Mouse (Mus musculus): ENCODE data around the gene Gm28048. TPM values are rescaled to one million over a fixed set of nuclear protein-coding genes. Genes with fewer than 3 reads are reported as not detected.
A peak's percentile ranks its signal among the peaks of the same experiment; 100 is the strongest.

Gene Gm28048
- polyA plus RNA-seq, 1 experiment from 2014 or later = 9.4 TPM

DNA sequence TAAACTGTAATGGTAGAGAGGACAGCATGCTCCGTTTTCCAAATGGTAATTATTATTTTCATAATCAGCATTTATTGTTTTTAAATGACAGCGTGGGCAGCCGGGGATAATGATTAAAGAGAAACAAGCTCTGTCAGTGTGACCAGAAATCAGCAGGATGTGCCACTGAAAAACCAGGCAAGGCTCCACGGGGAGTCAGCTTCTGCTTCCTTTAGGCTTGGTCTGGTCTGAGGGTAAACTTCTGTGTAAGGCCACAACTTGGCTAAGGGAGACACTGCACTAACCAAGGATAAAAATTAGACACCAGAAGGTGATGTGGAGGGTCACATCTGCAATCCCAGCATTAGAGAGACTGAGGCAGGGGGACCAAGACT, 109.6 kb downstream of the Gm28048 start:
- Histone ChIP-seq H3K27me3 (replicated peaks) (no peaks in the 10 kb centered on the region), H3K4me2 (peak overlapping the region; percentile 20; the same call in 1 of the 2 replicates), H3K4me3 (no peak overlapping the region), H3K36me3 (no peaks in the 10 kb centered on the region), H3K27ac (ENCODE audit: poor library complexity, severe bottlenecking) (peak overlapping the region; percentile 40; the same call in 1 of the 2 replicates), H3K9me3 (replicated peaks) (no peaks in the 10 kb centered on the region), H3K4me1 (replicated peaks) (0 out of 2 replicates have a peak, but pooled peaks cover 3% of the 10 kb centered on the region), H3K9ac (no peak overlapping the region)
- WGBS = 38% methylated on average over 4 of the region's 4 CpGs
- no peak for ATAC-seq (ENCODE audit: insufficient number of reproducible peaks, low FRiP score)

DNA sequence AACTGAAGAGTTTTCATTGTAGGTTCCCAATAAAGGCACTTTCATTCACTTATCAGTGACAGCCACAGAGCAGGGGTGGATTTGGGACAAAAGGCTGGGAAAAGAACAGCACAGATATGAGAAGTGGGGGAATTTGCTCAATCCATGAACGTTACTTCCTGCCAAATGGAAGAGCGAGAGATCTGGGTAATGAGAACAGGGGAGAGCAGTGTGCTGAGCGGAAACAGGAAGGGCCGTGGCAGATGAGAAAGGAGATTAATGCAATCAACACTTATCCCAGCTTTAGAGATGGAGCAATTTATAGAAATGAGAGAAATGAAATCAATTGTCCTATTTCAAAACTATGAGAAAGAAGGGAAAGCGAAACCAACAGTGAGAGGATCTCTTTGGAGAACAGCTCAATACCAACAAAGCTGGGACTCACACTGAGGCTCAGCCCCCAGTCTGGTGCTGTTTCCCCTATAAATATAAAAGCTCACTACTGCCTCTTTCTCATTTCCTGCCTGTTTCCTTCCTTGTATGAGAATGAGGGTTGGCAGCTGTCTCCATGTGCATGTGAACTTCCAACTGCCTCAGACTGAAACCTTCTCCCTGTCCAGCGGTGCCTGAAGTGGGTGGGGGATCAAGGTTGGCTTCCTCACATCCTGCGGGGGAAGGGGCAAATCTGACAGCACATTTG, 110.1 kb downstream of the Gm28048 start:
- 0 out of 2 replicates have a peak, but pooled peaks have one; percentile 51 for ATAC-seq (ENCODE audit: insufficient number of reproducible peaks, low FRiP score)
- Histone ChIP-seq H3K4me3 (no peak overlapping the region), H3K4me1 (replicated peaks) (0 out of 2 replicates have a peak, but pooled peaks cover 3% of the 10 kb centered on the region), H3K4me2 (peak overlapping the region; percentile 20; the same call in 1 of the 2 replicates), H3K9ac (no peak overlapping the region), H3K27me3 (replicated peaks) (no peaks in the 10 kb centered on the region), H3K9me3 (replicated peaks) (no peaks in the 10 kb centered on the region), H3K27ac (ENCODE audit: poor library complexity, severe bottlenecking) (peak overlapping the region; percentile 40; the same call in 1 of the 2 replicates), H3K36me3 (no peaks in the 10 kb centered on the region)
- WGBS = 50% methylated on average over 7 of the region's 7 CpGs

DNA sequence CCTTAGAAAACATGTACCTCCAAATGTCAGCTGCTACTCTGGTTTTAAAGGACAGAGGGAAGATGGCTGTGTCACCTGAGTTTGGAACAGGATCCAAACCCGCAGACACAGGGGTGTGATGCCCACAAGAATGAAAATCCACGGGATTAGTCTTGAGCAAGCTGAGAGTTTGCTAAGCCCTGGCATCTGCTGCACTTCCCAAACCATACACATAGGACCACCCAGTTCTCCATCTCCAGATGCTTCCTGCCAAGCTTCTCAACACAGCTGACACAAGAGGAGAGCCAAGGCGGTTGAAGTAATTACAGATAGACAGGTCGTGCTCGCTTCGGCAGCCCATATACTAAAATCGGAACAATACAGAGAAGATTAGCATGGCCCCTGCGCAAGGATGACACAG, 113.3 kb downstream of the Gm28048 start:
- Histone ChIP-seq H3K4me3 (no peak overlapping the region), H3K9me3 (replicated peaks) (no peaks in the 10 kb centered on the region)
- 80% methylated on average over 8 of the region's 8 CpGs for WGBS

DNA sequence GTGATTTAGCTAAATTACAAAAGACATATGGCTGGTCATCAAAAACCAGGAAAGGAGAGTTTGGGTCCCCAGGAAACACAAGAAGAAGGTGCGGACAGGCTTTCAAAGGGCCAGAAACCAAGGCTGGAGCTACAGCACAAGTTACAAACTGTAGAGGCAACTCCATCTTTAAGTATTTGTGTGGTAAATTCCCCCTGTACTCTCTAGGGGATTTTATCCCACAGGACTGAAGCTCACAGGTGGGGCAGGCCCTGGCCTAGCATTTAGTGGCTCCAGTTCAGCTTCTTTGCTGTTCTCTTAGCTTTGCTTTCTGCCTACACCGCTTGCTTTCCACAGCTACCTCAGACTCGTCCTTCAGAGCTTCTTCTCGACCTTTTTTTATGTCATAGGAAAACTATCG, 114.2 kb downstream of the Gm28048 start:
- Histone ChIP-seq H3K36me3 (no peaks in the 10 kb centered on the region), H3K27me3 (replicated peaks) (no peaks in the 10 kb centered on the region), H3K4me3 (no peak overlapping the region), H3K27ac (ENCODE audit: poor library complexity, severe bottlenecking) (no peak overlapping the region), H3K4me1 (replicated peaks) (0 out of 2 replicates have a peak, but pooled peaks cover 3% of the 10 kb centered on the region), H3K4me2 (no peak overlapping the region), H3K9ac (no peak overlapping the region), H3K9me3 (replicated peaks) (no peaks in the 10 kb centered on the region)
- 81% methylated on average over 5 of the region's 5 CpGs for WGBS
- ATAC-seq (ENCODE audit: insufficient number of reproducible peaks, low FRiP score) = no peak

More for the DNA sequence above, 113.3 kb downstream of the Gm28048 start:
- H3K27me3 ChIP-seq (replicated peaks) = no peaks in the 10 kb centered on the region
- no peaks in the 10 kb centered on the region for H3K36me3 ChIP-seq
- 0 out of 2 replicates have a peak, but pooled peaks cover 3% of the 10 kb centered on the region for H3K4me1 ChIP-seq (replicated peaks)
- no peak overlapping the region for H3K4me2 ChIP-seq
- H3K9ac ChIP-seq = no peak overlapping the region
- no peak for ATAC-seq (ENCODE audit: insufficient number of reproducible peaks, low FRiP score)
- no peak overlapping the region for H3K27ac ChIP-seq (ENCODE audit: poor library complexity, severe bottlenecking)

DNA sequence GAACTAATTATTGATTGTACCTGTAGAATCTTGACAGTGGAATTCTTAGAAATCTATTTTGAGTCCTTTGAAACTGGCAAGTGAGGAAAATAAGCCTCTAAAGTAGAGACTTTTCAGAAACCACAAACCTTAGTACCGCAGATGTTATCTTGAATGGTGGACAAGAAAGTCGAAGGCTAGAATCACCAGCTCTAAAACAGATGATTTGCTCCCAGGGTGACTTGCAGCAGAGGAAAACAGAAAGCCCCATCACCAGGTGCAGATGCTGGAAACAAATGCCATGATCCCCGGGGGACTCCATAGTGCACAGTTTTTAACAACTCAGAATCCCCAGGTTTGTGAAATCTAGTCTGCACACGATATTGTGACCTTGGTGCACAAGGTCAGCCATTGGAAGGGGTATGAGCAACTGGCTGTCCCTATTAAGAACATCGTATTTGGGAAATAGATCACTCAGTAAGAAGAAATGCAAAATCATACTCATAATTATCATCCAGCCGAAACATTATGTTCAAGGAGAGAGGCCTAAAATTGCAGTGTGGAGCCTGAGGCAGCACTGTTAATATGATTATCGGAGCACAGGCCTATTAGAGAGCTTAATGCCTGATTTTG, 116.1 kb downstream of the Gm28048 start:
- ATAC-seq (ENCODE audit: insufficient number of reproducible peaks, low FRiP score) = no peak
- WGBS = 84% methylated on average over 7 of the region's 7 CpGs

DNA sequence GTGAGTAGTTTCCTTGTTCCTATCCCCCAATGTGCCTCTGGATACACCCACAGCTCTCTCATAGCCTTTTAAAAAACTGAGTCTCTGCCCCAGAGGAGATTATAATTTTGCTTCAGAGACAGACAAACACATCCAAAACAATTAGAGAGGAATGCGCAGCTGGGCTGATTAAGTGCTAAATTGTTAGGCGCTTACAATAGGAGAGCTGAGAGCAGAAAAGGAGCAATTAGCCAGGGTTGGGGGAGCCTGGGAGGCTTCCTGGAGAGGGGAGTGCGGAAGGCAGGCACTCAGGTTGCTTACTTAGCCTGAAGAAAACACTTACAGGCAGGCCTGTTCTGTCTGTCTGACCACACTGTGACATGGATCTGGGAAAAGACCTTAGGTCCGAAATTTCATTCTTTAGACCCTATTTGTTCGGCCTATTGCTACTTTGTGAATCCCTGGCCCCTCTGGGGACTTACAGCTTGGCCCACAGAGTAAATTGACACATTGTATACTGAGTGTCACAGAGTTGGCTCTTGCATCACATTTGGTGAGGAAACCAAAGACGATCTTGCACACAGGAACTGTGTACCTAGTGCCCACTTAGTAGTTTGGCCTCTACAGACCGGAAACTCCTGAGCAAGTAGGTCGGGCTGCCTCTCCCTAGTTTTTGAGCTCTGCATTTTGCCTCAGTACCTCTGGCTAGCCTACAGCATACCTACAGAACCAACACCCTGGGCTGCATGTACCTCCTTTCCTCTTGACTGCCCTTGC, 117.4 kb downstream of the Gm28048 start:
- Histone ChIP-seq H3K9me3 (replicated peaks) (no peaks in the 10 kb centered on the region), H3K27ac (ENCODE audit: poor library complexity, severe bottlenecking) (no peak overlapping the region), H3K4me3 (no peak overlapping the region), H3K4me1 (replicated peaks) (no peaks in the 10 kb centered on the region), H3K36me3 (no peaks in the 10 kb centered on the region), H3K9ac (no peak overlapping the region), H3K27me3 (replicated peaks) (0 out of 2 replicates have a peak, but pooled peaks cover 3% of the 10 kb centered on the region), H3K4me2 (no peak overlapping the region)
- 69% methylated on average over 8 of the region's 8 CpGs for WGBS
- ATAC-seq (ENCODE audit: insufficient number of reproducible peaks, low FRiP score) = no peak

More for the DNA sequence above, 116.1 kb downstream of the Gm28048 start:
- Histone ChIP-seq H3K36me3 (no peaks in the 10 kb centered on the region), H3K9ac (no peak overlapping the region), H3K27me3 (replicated peaks) (0 out of 2 replicates have a peak, but pooled peaks cover 3% of the 10 kb centered on the region), H3K4me3 (no peak overlapping the region), H3K4me2 (no peak overlapping the region), H3K27ac (ENCODE audit: poor library complexity, severe bottlenecking) (no peak overlapping the region), H3K4me1 (replicated peaks) (no peaks in the 10 kb centered on the region), H3K9me3 (replicated peaks) (no peaks in the 10 kb centered on the region)

DNA sequence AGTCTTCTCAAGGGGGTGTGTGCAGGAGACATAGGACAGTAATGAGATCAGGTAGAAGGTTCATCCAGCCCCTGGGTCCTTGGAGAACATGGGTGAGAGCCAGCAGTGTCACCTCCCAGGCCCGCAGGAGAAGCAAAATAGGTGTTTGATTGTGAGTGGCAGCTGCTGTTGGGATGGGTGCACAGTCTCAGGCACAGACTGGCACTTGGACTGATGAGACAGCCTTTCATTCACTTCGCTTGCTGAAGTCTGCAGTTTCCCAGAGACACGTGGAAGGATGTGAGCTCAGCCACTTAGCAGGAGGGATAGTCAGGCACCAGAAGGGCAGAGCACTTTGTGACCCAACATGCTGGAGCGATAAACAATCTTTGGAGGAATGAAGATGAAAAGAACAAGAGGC, 118.3 kb downstream of the Gm28048 start:
- ATAC-seq (ENCODE audit: insufficient number of reproducible peaks, low FRiP score) = no peak
- no peak overlapping the region for H3K4me3 ChIP-seq
- H3K9me3 ChIP-seq (replicated peaks) = no peaks in the 10 kb centered on the region
- H3K4me1 ChIP-seq (replicated peaks) = peaks cover 5% of the 10 kb centered on the region
- H3K27me3 ChIP-seq (replicated peaks) = 0 out of 2 replicates have a peak, but pooled peaks cover 3% of the 10 kb centered on the region
- H3K9ac ChIP-seq = no peak overlapping the region
- H3K36me3 ChIP-seq = no peaks in the 10 kb centered on the region
- no peak overlapping the region for H3K27ac ChIP-seq (ENCODE audit: poor library complexity, severe bottlenecking)
- WGBS = 45% methylated on average over 4 of the region's 4 CpGs
- no peak overlapping the region for H3K4me2 ChIP-seq

DNA sequence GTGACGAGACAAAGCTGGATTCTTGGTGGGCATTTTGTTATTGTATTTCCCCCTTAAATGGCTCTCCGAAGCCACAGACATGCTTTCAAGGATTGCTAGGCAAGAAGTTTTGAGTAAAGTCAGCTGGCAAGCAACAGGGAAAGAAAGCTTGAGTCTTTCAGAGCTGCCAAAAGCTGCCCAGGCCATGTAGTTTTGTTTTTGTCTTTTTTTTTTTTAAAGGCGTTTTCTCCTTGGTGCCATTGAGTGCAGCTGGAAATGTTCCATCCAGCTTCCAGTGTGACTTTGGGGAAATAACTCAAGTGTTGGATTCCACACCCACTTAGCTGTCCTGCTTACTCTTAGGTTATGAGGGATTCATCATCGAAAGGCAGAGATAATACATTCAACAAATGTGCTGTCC, 120.6 kb downstream of the Gm28048 start:
- Histone ChIP-seq H3K4me3 (no peak overlapping the region), H3K4me1 (replicated peaks) (peaks cover 12% of the 10 kb centered on the region), H3K4me2 (no peak overlapping the region), H3K36me3 (no peaks in the 10 kb centered on the region), H3K27ac (ENCODE audit: poor library complexity, severe bottlenecking) (no peak overlapping the region), H3K9me3 (replicated peaks) (no peaks in the 10 kb centered on the region), H3K9ac (no peak overlapping the region), H3K27me3 (replicated peaks) (0 out of 2 replicates have a peak, but pooled peaks cover 3% of the 10 kb centered on the region)
- no peak for ATAC-seq (ENCODE audit: insufficient number of reproducible peaks, low FRiP score)
- 77% methylated on average over 4 of the region's 4 CpGs for WGBS

DNA sequence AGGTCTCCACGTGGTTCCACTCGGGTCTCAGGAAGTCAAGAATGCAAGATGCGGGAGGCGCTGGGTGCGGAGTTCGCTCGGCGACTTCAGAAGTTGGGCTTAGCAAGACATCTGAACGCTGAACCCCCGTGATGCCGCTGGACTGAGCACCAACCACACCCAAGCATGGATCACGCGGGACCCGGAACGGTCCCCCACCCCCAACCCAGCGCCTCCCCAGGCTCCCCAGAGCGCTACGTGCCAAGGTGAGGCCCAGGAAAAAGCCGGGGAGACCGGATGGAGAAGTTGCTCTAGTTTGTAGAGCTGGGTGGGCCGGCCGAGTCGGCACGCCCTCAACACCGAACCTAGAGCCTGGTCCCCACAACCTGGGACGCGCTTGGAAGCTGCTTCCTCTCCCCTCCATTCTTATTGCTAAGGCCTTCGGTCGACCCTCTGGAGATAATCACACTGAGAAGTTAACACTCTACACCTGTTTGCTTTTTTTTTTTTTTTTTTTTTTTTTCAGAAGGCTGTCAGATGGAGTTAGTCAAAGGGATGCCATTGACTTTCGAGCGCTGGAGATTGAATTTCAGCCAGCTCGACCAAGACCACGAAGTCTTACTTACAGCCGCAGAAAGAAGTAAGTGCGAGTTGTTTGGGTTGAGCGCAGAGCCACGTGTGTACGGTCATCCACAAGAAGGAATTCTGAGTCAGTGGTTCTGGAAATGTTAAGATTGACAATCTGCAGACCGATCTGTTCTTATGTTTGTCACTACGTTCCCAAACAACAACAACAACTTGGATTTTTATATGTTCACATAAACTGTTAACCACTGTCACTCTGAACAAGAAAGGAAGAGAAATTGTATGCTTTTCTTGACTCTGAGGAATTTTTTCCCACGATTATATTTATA, 121.3 kb downstream of the Gm28048 start, which contains the start of gene B3gnt2:
B3gnt2 (minus strand) TSS at position 627 of the 893 bp plus-strand sequence.
- H3K4me1 ChIP-seq (replicated peaks) = peaks cover 12% of the 10 kb centered on the region
- H3K27me3 ChIP-seq (replicated peaks) = 0 out of 2 replicates have a peak, but pooled peaks cover 3% of the 10 kb centered on the region
- peak within 1 kb of the TSS; percentile 88 for H3K9ac ChIP-seq
- no peak for ATAC-seq (ENCODE audit: insufficient number of reproducible peaks, low FRiP score)
- peak within 1 kb of the TSS; percentile 98 for H3K4me2 ChIP-seq
- peak within 1 kb of the TSS; percentile 69 for H3K4me3 ChIP-seq
- no peaks in the 10 kb centered on the region for H3K9me3 ChIP-seq (replicated peaks)
- H3K36me3 ChIP-seq = no peaks in the 10 kb centered on the region
- peak within 1 kb of the TSS; percentile 58 for H3K27ac ChIP-seq (ENCODE audit: poor library complexity, severe bottlenecking)
- WGBS = 6% methylated on average over 41 of the region's 41 CpGs

DNA sequence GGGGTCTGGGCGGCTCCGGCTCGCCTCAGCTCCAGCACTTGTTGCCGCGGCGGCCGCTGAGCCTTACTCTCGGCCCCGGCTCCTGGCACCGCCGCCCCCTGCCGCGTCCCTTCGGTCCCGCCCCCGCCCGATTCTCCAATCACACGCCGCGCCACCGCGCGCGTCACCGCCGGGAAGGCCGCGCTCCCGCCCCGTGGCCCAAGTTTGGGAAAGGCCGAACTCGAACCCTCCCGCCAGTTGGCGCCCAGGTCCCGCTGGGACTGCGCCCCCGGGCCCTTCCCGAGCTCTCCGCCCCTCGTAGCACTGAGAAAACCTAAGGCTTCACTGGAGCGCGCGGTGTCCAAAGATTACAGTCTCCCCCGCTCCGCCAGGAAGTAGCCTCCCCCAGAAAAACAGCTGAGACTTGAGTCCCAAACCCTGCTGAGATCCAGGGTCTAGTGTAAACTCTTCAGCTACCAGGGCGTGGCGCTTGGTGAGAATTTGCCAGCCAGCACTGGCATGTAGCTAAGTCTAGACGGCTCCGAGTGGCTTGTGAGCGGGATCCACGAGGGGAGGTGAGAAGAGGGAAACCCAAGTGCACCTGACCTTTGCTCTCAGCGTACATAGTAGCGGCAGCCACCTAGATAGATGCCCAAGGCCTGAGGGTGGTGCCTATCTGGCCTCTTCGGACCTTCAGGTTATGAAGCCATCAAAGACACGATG, 122.1 kb downstream of the Gm28048 start:
- peak overlapping the region; percentile 58 for H3K27ac ChIP-seq (ENCODE audit: poor library complexity, severe bottlenecking)
- peak overlapping the region; percentile 69 for H3K4me3 ChIP-seq
- H3K27me3 ChIP-seq (replicated peaks) = 0 out of 2 replicates have a peak, but pooled peaks cover 3% of the 10 kb centered on the region
- no peaks in the 10 kb centered on the region for H3K9me3 ChIP-seq (replicated peaks)
- ATAC-seq (ENCODE audit: insufficient number of reproducible peaks, low FRiP score) = peak; percentile 92
- H3K4me2 ChIP-seq = peak overlapping the region; percentile 98
- H3K9ac ChIP-seq = peak overlapping the region; percentile 88
- H3K36me3 ChIP-seq = no peaks in the 10 kb centered on the region
- H3K4me1 ChIP-seq (replicated peaks) = peaks cover 12% of the 10 kb centered on the region
- WGBS = under 1% methylated on average over 55 of the region's 55 CpGs

All from heart, embryonic 12.5 days (tissue).